Mouse (Mus musculus) limb, embryonic 11.5 days (tissue): ENCODE measurements at regions not wholly inside any gene's neighbourhood (a gene's known extent, or its start where the extent isn't known, plus 50 kb on each side); places are given as distances from the start of the nearest gene placed in this dataset.

ENCODE experiments used
- ATAC-seq: fragments of 200-750 bp; cut with Nextera tagmentation; 2 replicates; pipeline ENCODE4 v1.8.0; 2017; ENCODE audit warnings: low read depth; ENCODE audit not compliant: insufficient number of reproducible peaks, low FRiP score, low TSS enrichment
- DNase-seq: peaks from one replicate; pipeline ENCODE4 v3.0.0-alpha.2; 2015; ENCODE audit warnings: low spot score
- H3K27ac ChIP-seq: fragments of 300-500 bp; sonication (generic); replicated peaks from 2 replicates; pipeline ENCODE4 v1.5.1; 2014; ENCODE audit warnings: low read depth, mild to moderate bottlenecking, low read length
- H3K27me3 ChIP-seq: fragments of 300-500 bp; sonication (generic); 2 replicates; pipeline ENCODE4 v1.6.1; 2014; ENCODE audit warnings: mild to moderate bottlenecking, low read length, mixed read lengths; ENCODE audit not compliant: control insufficient read depth, insufficient read depth
- H3K36me3 ChIP-seq: fragments of 300-500 bp; sonication (generic); 2 replicates; pipeline ENCODE4 v1.6.1; 2014; ENCODE audit warnings: mild to moderate bottlenecking, low read length, moderate library complexity, mixed read lengths; ENCODE audit not compliant: control insufficient read depth, insufficient read depth
- H3K4me1 ChIP-seq: fragments of 300-500 bp; sonication (generic); 2 replicates; pipeline ENCODE4 v1.6.1; 2014; ENCODE audit warnings: low read length, mixed read lengths; ENCODE audit not compliant: control insufficient read depth, insufficient read depth
- H3K4me2 ChIP-seq: fragments of 300-500 bp; sonication (generic); 2 replicates; pipeline ENCODE4 v1.6.1; 2014; ENCODE audit warnings: low read depth, mild to moderate bottlenecking, moderate library complexity; ENCODE audit not compliant: severe bottlenecking
- H3K4me3 ChIP-seq: fragments of 300-500 bp; sonication (generic); 2 replicates; pipeline ENCODE4 v1.5.1; 2014; ENCODE audit warnings: low read depth, low read length
- H3K9ac ChIP-seq: fragments of 300-500 bp; sonication (generic); 2 replicates; pipeline ENCODE4 v1.6.1; 2014; ENCODE audit warnings: mild to moderate bottlenecking, low read length
- H3K9me3 ChIP-seq: fragments of 300-500 bp; sonication (generic); 2 replicates; pipeline ENCODE4 v1.6.1; 2016; ENCODE audit warnings: low read length; ENCODE audit not compliant: control insufficient read depth
- WGBS: fragments of 180-500 bp; shearing (Covaris S2); extraction: QIAGEN DNeasy Blood & Tissue Kit; methylation state at CpG from one replicate; pipeline ENCODE4 v1.1.7; 2014; 5-methylcytosine and 5-hydroxymethylcytosine counted together

DNA sequence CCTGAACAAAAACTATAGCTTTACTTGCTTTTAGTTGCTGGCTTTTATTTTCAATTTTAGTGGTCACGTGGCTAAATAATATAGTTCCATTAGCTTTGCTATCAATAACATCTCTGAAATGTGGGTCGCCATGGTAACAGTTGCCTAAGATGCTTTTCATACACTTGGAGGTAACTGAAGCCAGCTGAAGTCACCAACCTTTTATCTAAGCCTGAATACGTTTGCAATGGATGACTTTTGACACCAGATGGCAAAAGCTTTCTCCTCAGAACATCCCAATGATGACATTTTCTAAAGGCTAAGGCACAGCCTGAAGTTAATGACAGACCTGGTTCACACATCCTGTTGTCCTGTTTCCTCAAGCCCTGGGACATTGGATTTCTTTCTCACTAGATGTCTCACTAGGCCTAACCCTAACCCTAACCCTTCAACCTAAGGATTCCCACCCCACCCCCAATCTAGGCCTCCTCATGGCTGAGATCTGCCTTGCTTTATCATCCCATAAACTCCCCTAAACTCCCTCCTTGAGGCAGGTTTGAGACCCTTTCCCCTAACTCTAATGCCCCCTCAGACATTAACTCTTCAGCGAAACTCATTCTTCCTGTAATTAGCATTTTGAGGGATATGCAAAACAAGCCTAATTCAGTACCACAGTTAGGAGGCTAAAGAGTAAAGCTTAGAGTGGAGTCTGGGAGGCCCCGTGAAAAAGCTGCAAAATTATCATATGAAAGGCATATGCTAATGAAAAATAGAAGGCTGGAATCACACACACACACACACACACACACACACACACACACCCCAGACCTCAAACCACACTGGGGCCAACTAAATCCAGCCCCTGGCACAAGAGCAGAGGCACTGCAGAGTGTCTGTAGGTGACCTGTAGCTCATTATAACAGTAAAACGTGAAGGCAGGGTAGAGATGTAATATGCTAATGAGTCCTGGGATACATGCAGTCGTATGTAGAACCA lies 80.1 kb upstream of the H2afz start:
- Histone ChIP-seq H3K27me3 (peaks cover 11% of the 10 kb centered on the region; the same call in 1 of the 2 replicates), H3K27ac (no peak overlapping the region), H3K9ac (no peak overlapping the region), H3K4me2 (no peak overlapping the region), H3K4me3 (no peak overlapping the region), H3K9me3 (no peaks in the 10 kb centered on the region), H3K36me3 (no peaks in the 10 kb centered on the region), H3K4me1 (no peaks in the 10 kb centered on the region)
- DNase-seq (no peak), ATAC-seq (no peak)
- WGBS = 49% methylated on average over 7 of the region's 7 CpGs

DNA sequence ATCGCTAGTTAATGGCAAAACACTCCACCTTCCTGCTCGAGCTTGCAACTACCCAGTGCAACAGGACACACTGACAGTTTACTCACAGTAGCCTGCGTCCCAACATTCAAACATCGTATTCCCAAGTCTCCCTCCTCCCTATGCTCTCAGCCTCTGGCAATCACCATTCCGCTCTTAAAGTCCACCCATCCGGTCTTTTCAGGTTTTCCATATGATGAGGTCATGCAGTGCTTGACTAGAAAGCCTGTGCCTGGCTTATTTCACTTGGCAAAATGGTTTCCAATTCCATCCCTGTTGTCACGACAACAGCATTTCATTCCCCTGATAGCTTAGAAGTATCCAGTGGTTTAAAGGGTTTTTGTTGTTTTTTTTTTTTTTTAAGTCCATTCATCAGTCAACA lies 79.1 kb upstream of the H2afz start:
- ATAC-seq (no peak), DNase-seq (no peak)
- H3K9me3 ChIP-seq = no peaks in the 10 kb centered on the region
- H3K4me2 ChIP-seq = no peak overlapping the region
- H3K36me3 ChIP-seq = no peaks in the 10 kb centered on the region
- no peak overlapping the region for H3K9ac ChIP-seq
- H3K4me3 ChIP-seq = no peak overlapping the region
- H3K27me3 ChIP-seq = peaks cover 1% of the 10 kb centered on the region; the same call in 1 of the 2 replicates
- H3K27ac ChIP-seq = no peak overlapping the region
- 69% methylated on average over 7 of the region's 7 CpGs for WGBS
- H3K4me1 ChIP-seq = no peaks in the 10 kb centered on the region

DNA sequence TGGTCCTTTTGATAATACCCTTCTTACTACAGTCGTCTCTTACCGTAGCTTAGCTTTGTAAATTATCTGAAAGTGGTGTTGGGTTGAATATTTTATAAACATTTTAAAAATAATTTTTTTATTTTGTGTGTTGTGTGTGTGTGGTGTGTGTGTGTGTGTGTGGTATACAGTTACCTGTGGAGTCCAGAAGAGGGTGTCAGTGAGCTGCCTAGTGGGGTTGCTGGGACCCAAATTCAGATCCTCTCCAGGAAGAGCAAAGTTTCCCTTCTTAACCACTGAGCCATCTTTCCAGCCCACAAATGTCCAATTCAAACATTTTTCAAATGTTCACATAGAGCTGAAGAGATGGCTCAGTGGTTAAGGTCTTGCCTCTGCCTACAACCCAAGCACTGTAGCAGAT lies 78.4 kb upstream of the H2afz start:
- WGBS = 93% methylated on average over 2 of the region's 2 CpGs
- Histone ChIP-seq H3K4me3 (no peak overlapping the region), H3K9ac (no peak overlapping the region), H3K27me3 (no peaks in the 10 kb centered on the region), H3K27ac (no peak overlapping the region), H3K4me2 (no peak overlapping the region), H3K36me3 (no peaks in the 10 kb centered on the region), H3K9me3 (no peaks in the 10 kb centered on the region), H3K4me1 (no peaks in the 10 kb centered on the region)
- ATAC-seq (no peak), DNase-seq (no peak)

DNA sequence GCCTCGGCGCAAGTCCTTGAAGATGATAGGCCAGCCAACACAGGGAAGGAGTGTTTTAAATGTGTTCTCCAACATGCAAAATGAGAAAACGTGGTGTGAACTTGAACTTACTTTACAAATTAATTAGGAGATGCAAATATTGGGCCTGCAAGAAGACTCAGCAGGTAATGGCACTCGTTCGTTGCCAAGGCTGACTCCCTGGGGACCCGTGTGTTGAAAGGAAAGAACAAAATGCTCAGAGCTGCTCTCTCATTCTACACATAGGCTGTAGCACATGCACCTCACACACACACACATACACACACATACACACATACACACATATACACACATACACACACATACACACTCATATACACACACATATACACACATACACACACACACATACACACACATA lies 74.6 kb upstream of the H2afz start:
- H3K4me2 ChIP-seq = no peak overlapping the region
- H3K4me1 ChIP-seq = no peaks in the 10 kb centered on the region
- no peaks in the 10 kb centered on the region for H3K9me3 ChIP-seq
- ATAC-seq (no peak), DNase-seq (no peak)
- H3K27ac ChIP-seq = no peak overlapping the region
- H3K4me3 ChIP-seq = no peak overlapping the region
- H3K36me3 ChIP-seq = no peaks in the 10 kb centered on the region
- H3K27me3 ChIP-seq = no peaks in the 10 kb centered on the region
- 77% methylated on average over 6 of the region's 6 CpGs for WGBS
- H3K9ac ChIP-seq = no peak overlapping the region

DNA sequence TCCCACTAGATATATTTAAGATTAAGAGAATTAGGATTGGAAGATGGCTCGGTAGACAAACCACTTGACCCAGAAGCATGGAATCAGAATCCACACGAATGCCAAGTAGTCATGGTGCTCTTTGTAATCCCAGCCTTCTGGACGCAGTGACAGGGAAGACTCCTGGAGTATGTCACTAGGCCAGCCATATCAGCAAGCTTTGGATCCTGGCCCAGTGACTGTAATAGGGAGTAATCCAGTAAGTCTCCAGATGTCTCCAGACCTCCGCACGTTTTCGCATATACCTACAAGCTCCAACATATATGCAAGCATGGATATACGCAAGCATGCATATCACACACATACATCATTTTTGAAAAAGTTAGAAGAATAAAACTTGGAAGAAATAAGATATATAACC lies 73.9 kb upstream of the H2afz start:
- DNase-seq = no peak
- no peak for ATAC-seq
- Histone ChIP-seq H3K9me3 (no peaks in the 10 kb centered on the region), H3K27me3 (no peaks in the 10 kb centered on the region), H3K4me2 (no peak overlapping the region), H3K27ac (no peak overlapping the region), H3K4me1 (no peaks in the 10 kb centered on the region), H3K4me3 (no peak overlapping the region), H3K9ac (no peak overlapping the region), H3K36me3 (no peaks in the 10 kb centered on the region)
- WGBS = 94% methylated on average over 7 of the region's 7 CpGs

DNA sequence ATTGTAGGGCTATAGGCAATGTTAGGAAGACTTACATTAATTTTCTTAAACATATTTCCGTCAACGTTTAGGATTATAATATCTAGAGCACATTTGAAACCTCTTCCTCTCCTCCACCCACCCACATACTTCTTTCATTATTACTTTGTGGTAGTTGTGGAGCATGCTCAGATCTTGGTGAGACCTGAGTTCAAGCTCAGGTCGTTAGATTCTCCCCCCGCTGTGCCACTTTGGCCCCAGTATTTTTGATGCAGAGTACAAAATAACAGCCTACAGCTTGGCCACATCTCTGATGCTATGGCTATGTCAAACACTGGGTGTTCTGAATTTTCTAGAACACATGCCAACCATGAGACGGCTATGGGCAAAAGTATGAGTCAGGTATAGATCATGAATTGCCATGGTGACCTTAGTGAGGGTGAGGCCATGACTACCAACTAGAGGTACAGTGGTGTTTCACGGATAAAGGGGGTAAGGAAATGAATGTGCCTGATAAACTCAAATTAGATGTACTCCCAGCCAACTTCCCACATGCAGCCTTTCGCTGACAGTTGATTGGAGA lies 68.5 kb upstream of the H2afz start:
- Histone ChIP-seq H3K4me1 (no peaks in the 10 kb centered on the region), H3K9me3 (no peaks in the 10 kb centered on the region), H3K9ac (no peak overlapping the region), H3K36me3 (no peaks in the 10 kb centered on the region), H3K4me3 (no peak overlapping the region), H3K27me3 (peaks cover 2% of the 10 kb centered on the region; the same call in 1 of the 2 replicates), H3K27ac (no peak overlapping the region), H3K4me2 (no peak overlapping the region)
- WGBS = 85% methylated on average over 7 of the region's 7 CpGs
- DNase-seq (no peak), ATAC-seq (no peak)

DNA sequence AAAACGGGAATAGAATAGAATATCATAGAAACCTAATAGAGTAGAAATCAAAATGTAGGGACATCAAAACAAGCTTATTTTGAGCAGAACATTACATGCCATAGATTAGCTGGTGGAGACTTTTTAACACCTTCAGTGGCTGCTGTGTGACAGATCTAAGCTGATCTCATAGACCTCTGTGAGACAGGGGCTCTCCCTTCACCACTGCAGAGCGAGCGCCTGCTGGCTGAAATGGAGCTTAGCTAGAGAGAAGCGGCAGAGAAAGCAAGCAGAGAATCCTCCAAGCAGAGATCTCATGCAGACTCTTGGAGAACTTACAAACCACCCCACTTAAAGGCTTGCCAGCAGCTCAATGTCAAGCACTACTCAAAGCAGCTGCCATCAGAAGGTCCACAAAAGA lies 65.5 kb upstream of the H2afz start:
- 78% methylated on average over 4 of the region's 4 CpGs for WGBS

DNA sequence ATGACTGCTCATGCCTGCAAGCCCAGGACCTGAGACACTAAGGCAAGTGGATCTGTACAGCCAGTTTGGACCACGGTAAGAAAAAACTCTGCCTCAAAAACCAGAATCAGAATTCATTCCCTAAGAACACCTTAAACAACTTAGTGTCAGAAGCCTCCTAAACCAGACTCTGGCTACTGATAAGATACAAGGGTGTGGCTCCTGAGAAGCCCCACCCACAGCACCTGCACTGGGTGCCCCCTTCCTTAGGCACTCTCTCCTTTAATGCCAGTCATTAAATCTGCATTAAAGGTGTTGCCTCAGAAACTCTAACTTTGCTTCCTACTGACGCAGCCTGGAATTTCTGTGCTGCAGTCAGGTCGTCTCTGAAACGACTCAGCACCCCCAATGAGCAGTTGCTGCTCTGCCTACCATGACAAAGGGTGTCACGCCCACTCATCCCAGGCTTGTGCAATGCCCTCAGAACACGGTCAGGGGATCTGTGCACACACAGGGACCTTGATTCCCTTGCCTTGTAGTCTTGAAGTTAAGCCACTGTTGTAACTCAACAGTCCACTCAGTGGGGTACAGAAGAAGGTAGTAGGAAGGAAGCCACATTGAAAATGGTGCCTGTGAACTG lies 62.8 kb upstream of the H2afz start:
- DNase-seq (no peak), ATAC-seq (no peak)
- no peaks in the 10 kb centered on the region for H3K9me3 ChIP-seq
- H3K4me1 ChIP-seq = no peaks in the 10 kb centered on the region
- H3K4me2 ChIP-seq = no peak overlapping the region
- 61% methylated on average over 6 of the region's 6 CpGs for WGBS
- H3K36me3 ChIP-seq = no peaks in the 10 kb centered on the region
- no peak overlapping the region for H3K27ac ChIP-seq
- no peak overlapping the region for H3K9ac ChIP-seq
- no peak overlapping the region for H3K4me3 ChIP-seq
- peaks cover 2% of the 10 kb centered on the region; the same call in 1 of the 2 replicates for H3K27me3 ChIP-seq

More for the DNA sequence above, 65.5 kb upstream of the H2afz start:
- Histone ChIP-seq H3K27me3 (peaks cover 2% of the 10 kb centered on the region; the same call in 1 of the 2 replicates), H3K4me1 (no peaks in the 10 kb centered on the region), H3K36me3 (no peaks in the 10 kb centered on the region), H3K4me2 (no peak overlapping the region), H3K27ac (no peak overlapping the region), H3K4me3 (no peak overlapping the region), H3K9me3 (no peaks in the 10 kb centered on the region), H3K9ac (no peak overlapping the region)
- DNase-seq (no peak), ATAC-seq (no peak)
